ENCODE assay signal across 30 mouse cellular contexts in genomic region chr6:134539459-134539858, GRCm38 (mm10). TPM values are rescaled to one million over a fixed set of nuclear protein-coding genes. Genes with fewer than 3 reads are reported as not detected.
DNase-seq lines count a peak whose midpoint lies in the region; ATAC-seq and TF ChIP-seq lines count a peak whose summit lies in the region.
"Had no signal": no experiment of that assay in that cellular context is flagged by ENCODE, and none has a peak within 500 bp of the region (broad histone marks: within the 10 kb centered on the region; RNA-seq: fewer than 3 reads in every experiment).

No protein-coding gene starts in this region.

- H3K4me3 ChIP-seq in G1E (ENCODE audit: low read depth, low read length), result peak overlapping the region; percentile 64; the same call in 1 of the 2 replicates
- H3K4me3 ChIP-seq in liver, embryonic 13.5 days (replicated peaks), result no peak overlapping the region
- no peak overlapping the region for H3K4me3 ChIP-seq in intestine, embryonic 15.5 days (replicated peaks)
- no peak overlapping the region for H3K4me3 ChIP-seq in lung, adult 2 months (replicated peaks; ENCODE audit: extremely low read depth, low read depth, low read length)
- H3K4me3 ChIP-seq: embryonic facial prominence, embryonic 12.5 days; heart, embryonic 12.5 days; hindbrain, embryonic 13.5 days; midbrain, embryonic 10.5 days; myocyte; neural tube, embryonic 13.5 days; stomach, embryonic 15.5 days had no signal

- H3K27ac ChIP-seq in liver, embryonic 13.5 days, result peak overlapping the region; percentile 40; the same call in 1 of the 2 replicates
- H3K27ac ChIP-seq in intestine, embryonic 15.5 days, result no peak overlapping the region
- H3K27ac ChIP-seq: hindbrain, embryonic 13.5 days; midbrain, embryonic 10.5 days; neural tube, embryonic 13.5 days; stomach, embryonic 15.5 days had no signal

- H3K9ac ChIP-seq in liver, embryonic 13.5 days, result peak overlapping the region; percentile 56; the same call in 1 of the 2 replicates
- H3K9ac ChIP-seq in intestine, embryonic 15.5 days, result no peak overlapping the region
- H3K9ac ChIP-seq: embryonic facial prominence, embryonic 12.5 days; heart, embryonic 12.5 days; hindbrain, embryonic 13.5 days; neural tube, embryonic 13.5 days; stomach, embryonic 15.5 days had no signal

- H3K4me1 ChIP-seq in G1E (ENCODE audit: insufficient read depth, low read depth, low read length), result peaks cover 63% of the 10 kb centered on the region
- H3K4me1 ChIP-seq in liver, embryonic 13.5 days (replicated peaks), result peaks cover 51% of the 10 kb centered on the region
- no peaks in the 10 kb centered on the region; the same call in 1 of the 2 replicates for H3K4me1 ChIP-seq in intestine, embryonic 15.5 days (replicated peaks)
- peaks cover 10% of the 10 kb centered on the region for H3K4me1 ChIP-seq in lung, adult 2 months (ENCODE audit: control insufficient read depth, insufficient read depth, low read length)

- DNase-seq in G1E (ENCODE audit: low spot score), result no peak
- DNase-seq in c-Kit-positive CD71-negative TER-119-negative erythroid progenitor cells, embryonic 14.5 days (ENCODE audit: low read depth), result peak; percentile 24
- no peak for DNase-seq in liver, embryonic 13.5 days
- no peak for DNase-seq in lung, adult 2 months
- DNase-seq in spleen, adult 18-20 months, result no peak
- DNase-seq in urinary bladder, adult 18-20 months (ENCODE audit: low spot score in 2 of 2), result no peak
- DNase-seq: adrenal gland, postnatal 25 days; B cell, adult 2 months; cerebellum, adult 8-10 months; cerebellum, postnatal 25 days; embryo, embryonic 11 days; gastrocnemius, postnatal 25 days; heart, adult 18-20 months; heart, postnatal 4 days; kidney, adult 9 months; kidney, postnatal 10 days; lung, postnatal 4 days; right cerebral cortex, postnatal 4 days had no signal

- H3K4me2 ChIP-seq in liver, embryonic 13.5 days, result peak overlapping the region; percentile 62
- H3K4me2 ChIP-seq in intestine, embryonic 15.5 days (replicated peaks), result no peak overlapping the region
- H3K4me2 ChIP-seq: embryonic facial prominence, embryonic 12.5 days; heart, embryonic 12.5 days; hindbrain, embryonic 13.5 days; neural tube, embryonic 13.5 days; stomach, embryonic 15.5 days had no signal

- H3K36me3 ChIP-seq in G1E (replicated peaks), result peaks cover 16% of the 10 kb centered on the region
- peaks cover 6% of the 10 kb centered on the region; the same call in 1 of the 2 replicates for H3K36me3 ChIP-seq in liver, embryonic 13.5 days
- H3K36me3 ChIP-seq in intestine, embryonic 15.5 days, result no peaks in the 10 kb centered on the region
- H3K36me3 ChIP-seq: hindbrain, embryonic 13.5 days; stomach, embryonic 15.5 days had no signal

- ATAC-seq in G1E (ENCODE audit: extremely low read depth, insufficient number of reproducible peaks, low FRiP score, poor library complexity, severe bottlenecking), result peak; percentile 69
- no peak for ATAC-seq in liver, embryonic 13.5 days (ENCODE audit: low read depth)
- ATAC-seq in megakaryocyte progenitor cell, adult 5-6 weeks (replicated peaks; ENCODE audit: poor library complexity), result peak; percentile 42
- no peak for ATAC-seq in intestine, embryonic 15.5 days
- ATAC-seq: forebrain, embryonic 14.5 days; intestine, postnatal 0 days; lung, postnatal 0 days had no signal

- peaks cover 2% of the 10 kb centered on the region; the same call in 1 of the 2 replicates for H3K9me3 ChIP-seq in G1E (replicated peaks)
- no peaks in the 10 kb centered on the region for H3K9me3 ChIP-seq in liver, embryonic 13.5 days (replicated peaks)
- no peaks in the 10 kb centered on the region for H3K9me3 ChIP-seq in intestine, embryonic 15.5 days
- H3K9me3 ChIP-seq: embryonic facial prominence, embryonic 12.5 days; heart, embryonic 12.5 days; hindbrain, embryonic 13.5 days; neural tube, embryonic 13.5 days; stomach, embryonic 15.5 days had no signal

- TF ChIP-seq CTCF in G1E (IDR thresholded peaks at IDR 0.05; ENCODE audit: low read depth, low read length), result no peak
- TF ChIP-seq CTCF in lung, adult 2 months (IDR thresholded peaks at IDR 0.05; ENCODE audit: insufficient read depth, low read length), result no peak

- 22% methylated on average over 3 of the region's 3 CpGs for WGBS in liver, embryonic 13.5 days (ENCODE audit: insufficient replicate concordance)
- 85% methylated on average over 3 of the region's 3 CpGs for WGBS in intestine, embryonic 15.5 days
- WGBS in lung, adult 2 months, result 87% methylated on average over 3 of the region's 3 CpGs

- no peaks in the 10 kb centered on the region for H3K27me3 ChIP-seq in G1E (ENCODE audit: insufficient read depth, low read length)
- H3K27me3 ChIP-seq in liver, embryonic 13.5 days, result no peaks in the 10 kb centered on the region
- H3K27me3 ChIP-seq in intestine, embryonic 15.5 days (replicated peaks), result no peaks in the 10 kb centered on the region
- H3K27me3 ChIP-seq: embryonic facial prominence, embryonic 12.5 days; heart, embryonic 12.5 days; hindbrain, embryonic 13.5 days; neural tube, embryonic 13.5 days; stomach, embryonic 15.5 days had no signal

- no peak for TF ChIP-seq POLR2A in lung, adult 2 months (IDR thresholded peaks at IDR 0.05; ENCODE audit: borderline replicate concordance, extremely low read depth, low read depth, low read length)

RNA-seq across cellular contexts. Expression of gene Lrp6, which starts 27.3 kb away (rescaled TPM):
- total RNA-seq in G1E (2014; fragmentation: Nextera tagmentation) (74.3 and 75.2 TPM in 2 replicates), G1E (2017) (60.9 and 75.2 TPM in 2 replicates)
- 18.5 and 19.8 TPM in 2 replicates for polyA plus RNA-seq in G1E (2012)
- polyA plus RNA-seq in liver, embryonic 13.5 days (2015; fragmentation: Nextera tagmentation; extraction: Ambion mirVana), result 6.8 and 8.7 TPM in 2 replicates
- total RNA-seq in megakaryocyte progenitor cell, adult 5-6 weeks (2015), result 24.4 and 33.8 TPM in 2 replicates
- total RNA-seq in megakaryocyte progenitor cell, adult 5-6 weeks (2017), result 32.4 and 33.2 TPM in 2 replicates
- 25.4 and 25.5 TPM in 2 replicates for polyA plus RNA-seq in intestine, embryonic 15.5 days (2015; fragmentation: Nextera tagmentation; extraction: Ambion mirVana)
- polyA plus RNA-seq in lung, adult 2 months (2012; rRNA removed), result 30.8 and 38.3 TPM in 2 replicates

Comparison
In these comparisons a context has a peak if more than half of its experiments do, and no peak if none do; other contexts are left out.
1. ATAC-seq: peak in G1E (single experiment) and megakaryocyte progenitor cell, adult 5-6 weeks (single experiment); none in liver, embryonic 13.5 days (single experiment) and intestine, embryonic 15.5 days (single experiment).